Mouse (Mus musculus): ENCODE data around the gene Efnb1. TPM values are rescaled to one million over a fixed set of nuclear protein-coding genes. Genes with fewer than 3 reads are reported as not detected.

The Efnb1 gene
- polyA plus RNA-seq, 1 experiment from 2014 or later, result 33.0 TPM

DNA sequence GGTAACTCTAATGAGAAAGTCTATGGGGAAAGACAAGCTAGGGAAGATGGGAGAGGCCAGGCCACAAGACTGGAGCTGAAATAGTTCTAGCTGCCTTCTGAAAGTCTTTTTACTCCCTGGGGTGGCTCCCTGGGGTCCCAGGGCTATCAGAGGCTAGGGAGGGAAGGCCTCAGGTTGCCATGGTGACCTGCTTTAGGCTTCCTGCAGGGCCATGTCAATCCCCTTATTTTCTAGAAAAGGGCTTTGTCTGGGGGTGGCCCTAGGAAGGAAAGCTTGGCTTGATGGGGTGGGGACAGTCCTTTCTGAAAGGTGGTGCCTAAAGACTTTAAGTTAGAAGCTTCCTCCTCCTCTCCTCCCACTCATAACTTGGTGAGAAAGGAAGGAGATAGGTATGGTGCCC lies 6.0 kb downstream of the Efnb1 start:
- Histone ChIP-seq H3K27ac (no peak overlapping the region), H3K27me3 (peaks cover 7% of the 10 kb centered on the region; the same call in 1 of the 2 replicates), H3K4me2 (peak overlapping the region; percentile 75), H3K4me1 (replicated peaks) (peaks cover 57% of the 10 kb centered on the region), H3K9ac (no peak overlapping the region), H3K36me3 (peaks cover 12% of the 10 kb centered on the region), H3K4me3 (no peak overlapping the region), H3K9me3 (no peaks in the 10 kb centered on the region)
- ATAC-seq (ENCODE audit: low FRiP score), result no peak

DNA sequence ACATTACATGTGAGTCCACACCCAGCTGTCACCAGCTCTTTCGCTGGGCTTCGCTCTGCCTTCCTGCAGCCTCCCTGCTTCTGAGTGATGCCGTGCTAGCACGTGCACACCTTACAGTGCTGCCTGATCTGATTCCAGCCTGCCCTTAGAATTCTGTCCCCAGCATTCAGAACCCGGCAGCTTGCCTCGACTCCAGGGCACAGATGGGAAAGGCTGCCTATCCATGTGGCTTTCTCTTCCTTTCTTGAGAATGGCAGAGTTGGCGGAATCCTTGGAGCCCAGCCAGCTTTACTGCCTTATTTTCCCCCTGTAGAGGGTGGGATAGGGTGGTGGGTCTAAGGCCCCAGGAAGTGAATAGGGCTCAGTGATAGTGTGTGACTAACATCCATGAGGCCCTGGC lies 9.6 kb downstream of the Efnb1 start:
- H3K36me3 ChIP-seq, result peaks cover 22% of the 10 kb centered on the region
- H3K27ac ChIP-seq, result no peak overlapping the region
- 76% methylated on average over 7 of the region's 7 CpGs for WGBS
- H3K4me2 ChIP-seq, result no peak overlapping the region
- no peaks in the 10 kb centered on the region for H3K9me3 ChIP-seq
- H3K4me3 ChIP-seq, result no peak overlapping the region
- no peak for ATAC-seq (ENCODE audit: low FRiP score)
- H3K4me1 ChIP-seq (replicated peaks), result peaks cover 62% of the 10 kb centered on the region
- no peak overlapping the region for H3K9ac ChIP-seq
- peaks cover 6% of the 10 kb centered on the region; the same call in 1 of the 2 replicates for H3K27me3 ChIP-seq

DNA sequence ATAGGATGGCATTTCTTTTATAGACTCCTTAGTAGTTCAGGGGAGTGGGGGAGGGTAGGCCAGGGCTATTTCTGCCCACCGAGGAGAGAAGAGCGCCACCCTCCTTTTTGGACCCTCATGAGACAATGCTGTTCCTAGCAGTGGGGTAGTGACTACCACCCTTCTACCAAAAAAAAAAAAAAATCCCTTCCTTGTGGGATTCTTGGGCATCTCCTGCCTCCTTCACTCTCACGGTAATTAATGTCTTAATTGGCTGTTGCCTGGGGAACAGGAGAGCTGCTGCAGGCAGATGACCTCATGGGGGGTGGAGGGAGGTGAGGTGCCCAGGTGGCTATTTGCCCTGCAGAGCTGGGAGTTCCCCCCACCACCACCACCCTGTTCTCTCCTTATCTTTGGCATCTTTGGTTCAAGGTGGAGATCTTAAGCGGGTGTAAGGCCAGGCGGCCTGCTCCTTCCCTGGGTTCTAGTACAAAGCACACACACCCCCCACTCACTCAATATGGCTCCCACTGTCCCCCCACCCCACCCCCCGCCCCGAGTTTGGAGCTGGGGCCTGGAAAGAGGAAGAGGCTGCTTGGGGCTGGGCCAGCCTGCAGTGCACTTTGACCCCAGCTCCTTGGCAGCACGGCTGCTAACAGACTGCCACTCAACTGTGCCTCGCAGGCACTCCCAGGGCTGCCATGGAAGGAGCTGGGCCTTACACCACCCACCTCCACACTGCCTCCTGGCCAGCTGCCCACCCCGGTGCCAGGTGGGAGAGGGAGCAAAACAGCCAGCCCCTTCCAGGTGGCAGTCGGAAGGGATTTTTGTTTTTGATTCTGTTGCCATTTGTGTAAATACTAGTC lies 12.4 kb downstream of the Efnb1 start:
- no peak overlapping the region for H3K4me3 ChIP-seq
- no peak overlapping the region for H3K9ac ChIP-seq
- no peak overlapping the region for H3K4me2 ChIP-seq
- H3K4me1 ChIP-seq (replicated peaks), result peaks cover 51% of the 10 kb centered on the region
- no peaks in the 10 kb centered on the region for H3K9me3 ChIP-seq
- peak; percentile 29; the same call in 1 of the 2 replicates for ATAC-seq (ENCODE audit: low FRiP score)
- no peak overlapping the region for H3K27ac ChIP-seq
- H3K27me3 ChIP-seq, result peaks cover 6% of the 10 kb centered on the region; the same call in 1 of the 2 replicates
- WGBS, result 44% methylated on average over 10 of the region's 11 CpGs
- H3K36me3 ChIP-seq, result peaks cover 25% of the 10 kb centered on the region

DNA sequence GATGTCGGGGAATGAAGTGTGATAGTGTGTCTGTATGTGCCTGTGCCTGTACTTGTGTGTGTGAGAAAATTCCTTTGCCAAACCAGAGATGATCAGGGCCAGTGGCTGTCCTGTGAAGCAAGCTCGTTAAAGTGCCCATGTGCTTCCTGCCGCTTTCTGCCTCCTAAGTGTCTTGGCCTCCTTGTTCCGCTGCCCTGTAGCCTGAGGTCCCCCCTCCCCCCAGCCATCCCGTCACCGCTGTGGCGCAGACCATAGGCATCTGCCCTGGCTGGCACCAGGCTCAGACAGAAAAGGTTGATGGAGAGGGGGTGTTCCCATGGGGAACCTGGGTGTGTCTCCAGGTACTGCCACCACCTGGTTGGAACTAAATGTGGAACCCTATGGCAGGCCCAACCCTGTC lies 13.1 kb downstream of the Efnb1 start:
- H3K4me1 ChIP-seq (replicated peaks), result peaks cover 45% of the 10 kb centered on the region
- no peak for ATAC-seq (ENCODE audit: low FRiP score)
- no peak overlapping the region for H3K4me2 ChIP-seq
- 0 out of 2 replicates have a peak, but pooled peaks cover 6% of the 10 kb centered on the region for H3K27me3 ChIP-seq
- H3K27ac ChIP-seq, result no peak overlapping the region
- H3K9me3 ChIP-seq, result no peaks in the 10 kb centered on the region
- WGBS, result 61% methylated on average over 7 of the region's 7 CpGs
- H3K4me3 ChIP-seq, result no peak overlapping the region
- H3K9ac ChIP-seq, result no peak overlapping the region
- peaks cover 25% of the 10 kb centered on the region for H3K36me3 ChIP-seq

DNA sequence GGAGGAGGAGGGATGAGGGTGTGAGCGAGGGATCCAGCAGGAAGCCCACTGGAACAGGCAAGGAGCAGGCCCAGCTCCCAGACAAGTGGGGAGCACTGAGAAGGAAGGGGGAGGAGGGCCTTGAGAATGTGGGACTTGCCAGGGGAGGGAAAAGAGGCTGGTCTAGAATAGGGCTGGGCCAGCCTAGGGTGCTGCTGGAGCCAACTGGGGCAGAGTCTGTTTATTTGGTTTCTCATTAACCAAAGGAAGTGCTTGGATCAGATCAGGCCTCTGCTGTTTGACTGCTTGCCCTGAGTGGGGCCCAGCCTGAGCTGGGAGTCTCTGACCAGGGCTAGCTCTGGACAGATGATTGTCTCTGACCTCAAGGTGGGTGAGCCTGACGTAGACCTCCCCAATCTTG lies 14.0 kb downstream of the Efnb1 start:
- Histone ChIP-seq H3K4me1 (replicated peaks) (peaks cover 37% of the 10 kb centered on the region), H3K36me3 (peaks cover 25% of the 10 kb centered on the region), H3K9ac (no peak overlapping the region), H3K27me3 (peaks cover 7% of the 10 kb centered on the region; the same call in 1 of the 2 replicates), H3K4me3 (no peak overlapping the region), H3K27ac (no peak overlapping the region), H3K9me3 (no peaks in the 10 kb centered on the region), H3K4me2 (no peak overlapping the region)
- WGBS, result 71% methylated on average over 2 of the region's 2 CpGs
- 0 out of 2 replicates have a peak, but pooled peaks have one; percentile 14 for ATAC-seq (ENCODE audit: low FRiP score)

DNA sequence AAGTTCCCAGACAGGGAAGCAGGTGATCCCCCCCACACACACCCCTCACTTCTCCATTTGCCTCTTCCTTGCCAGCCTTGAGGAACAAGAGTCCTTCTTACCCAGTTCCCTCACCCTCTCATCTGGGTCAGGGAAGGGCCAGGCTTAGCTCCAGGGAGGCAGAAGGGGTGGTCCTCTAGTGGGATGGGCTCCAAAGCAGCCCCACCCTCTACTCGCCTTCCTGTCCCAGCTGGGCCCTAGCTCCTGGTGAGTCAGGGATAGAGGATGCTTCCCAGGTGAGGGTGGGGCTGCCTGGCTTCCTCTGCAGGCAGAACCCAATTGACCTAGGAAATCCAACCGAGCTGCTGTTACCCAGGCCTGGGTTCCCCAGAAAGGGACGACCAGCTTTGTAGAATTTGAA lies 14.8 kb downstream of the Efnb1 start:
- WGBS, result 67% methylated on average over 3 of the region's 3 CpGs
- Histone ChIP-seq H3K4me1 (replicated peaks) (peaks cover 36% of the 10 kb centered on the region), H3K36me3 (peaks cover 19% of the 10 kb centered on the region), H3K9me3 (no peaks in the 10 kb centered on the region), H3K4me3 (no peak overlapping the region), H3K27ac (no peak overlapping the region), H3K4me2 (no peak overlapping the region), H3K9ac (no peak overlapping the region), H3K27me3 (peaks cover 12% of the 10 kb centered on the region; the same call in 1 of the 2 replicates)
- ATAC-seq (ENCODE audit: low FRiP score), result no peak

DNA sequence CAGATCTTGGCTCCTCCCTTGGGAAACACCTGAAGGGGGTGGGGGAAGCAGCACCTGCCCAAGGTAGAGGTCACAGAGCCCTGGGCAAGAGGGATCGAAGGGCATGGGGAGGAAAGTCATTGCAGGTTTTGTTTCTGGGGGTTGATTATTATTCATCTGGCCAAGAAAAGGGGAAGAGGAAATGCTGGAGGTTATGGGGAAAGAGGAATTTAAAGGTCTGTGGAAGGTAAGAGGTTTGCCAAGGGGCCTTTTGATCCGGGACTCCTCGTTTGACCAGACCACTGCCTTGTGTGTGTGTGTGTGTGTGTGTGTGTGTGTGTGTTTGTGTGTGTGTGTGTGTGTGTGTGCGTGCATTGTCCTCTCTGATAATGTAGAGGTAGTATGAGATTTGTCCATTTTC lies 15.5 kb downstream of the Efnb1 start:
- Histone ChIP-seq H3K9ac (no peak overlapping the region), H3K27ac (no peak overlapping the region), H3K36me3 (peaks cover 18% of the 10 kb centered on the region), H3K9me3 (no peaks in the 10 kb centered on the region), H3K4me3 (no peak overlapping the region), H3K4me2 (no peak overlapping the region), H3K4me1 (replicated peaks) (peaks cover 36% of the 10 kb centered on the region), H3K27me3 (peaks cover 15% of the 10 kb centered on the region; the same call in 1 of the 2 replicates)
- no peak for ATAC-seq (ENCODE audit: low FRiP score)
- 69% methylated on average over 3 of the region's 4 CpGs for WGBS

DNA sequence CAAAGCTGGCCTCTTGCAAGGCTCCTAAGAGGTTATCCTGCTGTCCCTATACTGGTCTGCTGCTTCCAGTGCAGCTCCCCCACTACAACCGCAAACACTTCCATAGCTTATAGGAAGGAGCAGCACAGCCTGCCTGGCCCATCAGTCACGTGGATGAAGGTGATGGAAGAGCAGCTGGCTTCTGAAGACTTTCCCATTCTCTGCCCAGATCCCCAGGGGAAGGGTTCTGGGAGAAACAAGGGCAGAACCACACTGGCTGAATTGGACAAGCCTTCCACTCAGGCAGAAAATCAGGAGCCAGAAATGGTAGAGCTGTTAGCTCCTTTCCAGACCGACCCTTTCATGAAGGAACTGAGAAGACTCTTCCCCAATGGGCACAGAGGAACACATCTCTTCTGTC lies 16.2 kb downstream of the Efnb1 start:
- H3K27ac ChIP-seq, result peak overlapping the region; percentile 48; the same call in 1 of the 2 replicates
- no peaks in the 10 kb centered on the region for H3K9me3 ChIP-seq
- H3K36me3 ChIP-seq, result peaks cover 11% of the 10 kb centered on the region
- ATAC-seq (ENCODE audit: low FRiP score), result no peak
- H3K4me1 ChIP-seq (replicated peaks), result peaks cover 34% of the 10 kb centered on the region
- no peak overlapping the region for H3K4me3 ChIP-seq
- peaks cover 15% of the 10 kb centered on the region; the same call in 1 of the 2 replicates for H3K27me3 ChIP-seq
- WGBS, result 14% methylated on average over 3 of the region's 3 CpGs
- H3K9ac ChIP-seq, result no peak overlapping the region
- no peak overlapping the region for H3K4me2 ChIP-seq

DNA sequence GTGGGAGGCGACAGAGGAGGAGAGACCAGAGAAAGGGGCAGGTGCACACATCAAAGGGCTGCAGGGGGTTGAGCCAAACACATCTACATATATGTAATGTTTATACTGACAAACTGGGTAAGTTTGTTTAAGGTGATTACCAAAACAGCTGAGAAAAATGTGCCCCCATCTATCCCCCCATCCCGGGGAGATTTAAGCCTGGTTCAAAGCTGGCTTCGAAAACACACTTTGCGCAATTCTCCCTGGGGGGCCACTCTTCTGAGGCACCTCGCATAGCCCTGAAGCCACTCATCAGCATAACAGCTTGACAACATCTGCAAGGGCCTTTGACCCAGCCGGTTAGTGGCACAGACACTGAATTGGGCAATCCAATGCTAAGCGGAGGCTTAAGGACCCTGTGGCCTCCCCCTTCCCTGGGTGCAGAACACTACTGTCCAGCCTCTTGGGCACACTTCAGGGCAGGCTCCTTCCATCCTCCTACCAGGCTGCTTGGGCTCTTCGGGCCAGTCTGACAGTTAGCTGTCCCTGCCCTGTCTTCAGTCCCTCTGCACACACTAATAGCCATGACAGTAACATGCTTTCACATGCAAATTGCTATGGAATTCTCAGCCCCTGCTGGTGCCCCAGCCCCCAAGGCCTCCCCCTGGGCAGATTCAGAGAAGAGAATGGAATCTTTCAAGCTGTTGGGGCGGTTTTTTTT lies 16.8 kb downstream of the Efnb1 start:
- Histone ChIP-seq H3K4me3 (no peak overlapping the region), H3K9me3 (no peaks in the 10 kb centered on the region), H3K27me3 (peaks cover 15% of the 10 kb centered on the region; the same call in 1 of the 2 replicates), H3K9ac (no peak overlapping the region), H3K27ac (peak overlapping the region; percentile 48; the same call in 1 of the 2 replicates), H3K36me3 (peaks cover 5% of the 10 kb centered on the region), H3K4me1 (replicated peaks) (peaks cover 28% of the 10 kb centered on the region), H3K4me2 (no peak overlapping the region)
- ATAC-seq (ENCODE audit: low FRiP score), result peak; percentile 65
- WGBS, result 23% methylated on average over 9 of the region's 9 CpGs

DNA sequence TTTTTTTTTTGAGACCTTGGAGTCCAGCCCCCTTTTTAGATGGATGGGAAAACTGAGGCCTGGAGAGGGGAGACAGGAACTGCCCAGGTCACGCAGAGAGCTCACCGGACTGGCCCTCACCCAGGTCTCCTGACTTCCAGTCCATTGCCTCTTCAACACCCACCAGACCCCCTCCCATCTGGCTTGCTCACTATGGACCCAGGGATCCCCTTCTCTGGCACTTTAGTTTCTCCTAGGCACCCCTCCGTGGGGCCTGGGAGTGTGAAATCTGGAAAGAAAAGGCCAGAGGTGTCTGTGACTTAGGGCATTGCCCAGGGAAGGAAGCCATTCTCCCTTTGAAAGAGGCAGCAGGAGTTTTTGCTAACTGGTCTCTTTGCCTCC lies 17.3 kb downstream of the Efnb1 start:
- H3K4me1 ChIP-seq (replicated peaks), result peaks cover 23% of the 10 kb centered on the region
- no peak overlapping the region for H3K27ac ChIP-seq
- WGBS, result 13% methylated on average over 3 of the region's 3 CpGs
- H3K36me3 ChIP-seq, result peaks cover 5% of the 10 kb centered on the region
- peaks cover 16% of the 10 kb centered on the region; the same call in 1 of the 2 replicates for H3K27me3 ChIP-seq
- no peak overlapping the region for H3K9ac ChIP-seq
- no peak overlapping the region for H3K4me3 ChIP-seq
- ATAC-seq (ENCODE audit: low FRiP score), result peak; percentile 18; the same call in 1 of the 2 replicates
- H3K4me2 ChIP-seq, result no peak overlapping the region
- H3K9me3 ChIP-seq, result no peaks in the 10 kb centered on the region

DNA sequence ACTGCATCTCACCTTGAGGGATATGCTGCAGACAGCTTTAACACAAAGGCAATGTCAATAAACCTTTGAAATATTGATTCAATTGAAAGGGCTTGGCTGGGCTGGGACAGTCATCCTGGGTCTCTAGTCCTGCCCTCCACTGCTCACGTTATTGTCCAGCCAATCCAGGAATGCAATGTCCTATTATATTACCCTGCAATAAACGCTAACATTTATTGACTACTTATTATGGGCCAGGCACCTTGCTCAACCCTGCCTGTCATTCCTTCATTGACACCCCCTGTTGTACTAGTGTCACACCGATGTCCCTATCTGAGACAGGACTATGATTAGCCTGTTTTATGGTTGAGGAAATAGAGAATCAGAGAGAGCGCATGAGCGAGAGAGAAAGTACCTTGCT lies 18.4 kb downstream of the Efnb1 start:
- no peak for ATAC-seq (ENCODE audit: low FRiP score)
- peaks cover 17% of the 10 kb centered on the region for H3K4me1 ChIP-seq (replicated peaks)
- peaks cover 5% of the 10 kb centered on the region for H3K36me3 ChIP-seq
- no peak overlapping the region for H3K4me3 ChIP-seq
- no peak overlapping the region for H3K27ac ChIP-seq
- no peak overlapping the region for H3K4me2 ChIP-seq
- no peaks in the 10 kb centered on the region for H3K9me3 ChIP-seq
- no peak overlapping the region for H3K9ac ChIP-seq
- WGBS, result 76% methylated on average over 5 of the region's 5 CpGs
- H3K27me3 ChIP-seq, result peaks cover 21% of the 10 kb centered on the region; the same call in 1 of the 2 replicates

DNA sequence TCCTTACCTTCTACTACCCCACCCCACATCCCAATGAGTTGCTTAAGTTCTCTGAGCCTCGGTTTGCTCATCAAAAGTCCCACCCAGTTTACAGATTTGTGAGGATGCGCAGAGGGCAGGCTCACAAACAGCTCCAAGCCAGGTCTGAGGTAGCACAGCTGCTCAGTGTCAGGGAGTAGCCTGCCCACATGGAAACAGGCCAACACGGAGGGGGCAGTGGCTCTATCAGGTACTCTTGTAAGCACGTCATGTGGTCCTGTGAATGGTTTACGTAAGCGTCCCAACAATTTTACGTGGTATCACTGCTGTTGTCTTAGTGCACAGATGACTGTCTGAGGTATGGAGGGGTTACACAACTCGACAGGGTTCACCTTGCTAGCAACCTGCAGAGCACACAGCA lies 23.1 kb downstream of the Efnb1 start:
- no peak overlapping the region for H3K27ac ChIP-seq
- H3K9ac ChIP-seq, result no peak overlapping the region
- 94% methylated on average over 8 of the region's 8 CpGs for WGBS
- no peaks in the 10 kb centered on the region for H3K4me1 ChIP-seq (replicated peaks)
- no peak overlapping the region for H3K4me2 ChIP-seq
- H3K36me3 ChIP-seq, result no peaks in the 10 kb centered on the region
- peaks cover 36% of the 10 kb centered on the region; the same call in 1 of the 2 replicates for H3K27me3 ChIP-seq
- H3K9me3 ChIP-seq, result no peaks in the 10 kb centered on the region
- no peak overlapping the region for H3K4me3 ChIP-seq
- no peak for ATAC-seq (ENCODE audit: low FRiP score)

Measured in hindbrain, embryonic 13.5 days (tissue).